Mouse (Mus musculus) thymus, adult 2 months (tissue): ENCODE measurements around the gene Mga. TPM values are rescaled to one million over a fixed set of nuclear protein-coding genes. Genes with fewer than 3 reads are reported as not detected.

Experiments used
- DNase-seq: peaks from one replicate; pipeline ENCODE4 v3.0.0; 2021
- H3K27ac ChIP-seq: fragments of 200-500 bp; 2 replicates; pipeline ENCODE4 v1.5.1; 2012; ENCODE audit warnings: low read length, control low read depth; ENCODE audit not compliant: control insufficient read depth, insufficient read depth
- H3K27me3 ChIP-seq: fragments of 200-500 bp; 2 replicates; pipeline ENCODE4 v1.6.1; 2012; ENCODE audit warnings: mild to moderate bottlenecking, low read length, moderate library complexity, mixed read lengths; ENCODE audit not compliant: control insufficient read depth, insufficient read depth
- H3K36me3 ChIP-seq: fragments of 200-500 bp; 2 replicates; pipeline ENCODE4 v1.6.1; 2012; ENCODE audit warnings: mild to moderate bottlenecking, low read length, moderate library complexity; ENCODE audit not compliant: control insufficient read depth, insufficient read depth
- H3K4me1 ChIP-seq: fragments of 200-500 bp; replicated peaks from 2 replicates; pipeline ENCODE4 v1.6.1; 2012; ENCODE audit warnings: low read length; ENCODE audit not compliant: control insufficient read depth, insufficient read depth
- H3K4me3 ChIP-seq: fragments of 200-500 bp; 2 replicates; pipeline ENCODE4 v1.5.1; 2012; ENCODE audit warnings: mild to moderate bottlenecking, low read length, control low read depth, moderate library complexity; ENCODE audit not compliant: control insufficient read depth, insufficient read depth
- CTCF ChIP-seq: fragments of 200-500 bp; IDR thresholded peaks from 2 replicates; pipeline ENCODE4 v1.5.1; 2012; ENCODE audit warnings: mild to moderate bottlenecking, control low read depth, low read length, moderate library complexity, borderline replicate concordance; ENCODE audit not compliant: control insufficient read depth, poor library complexity, insufficient read depth; ENCODE audit errors: extremely low read depth
- POLR2A ChIP-seq: fragments of 200-500 bp; IDR thresholded peaks from 2 replicates; pipeline ENCODE4 v1.6.1; 2012; ENCODE audit warnings: mild to moderate bottlenecking, low read length, control low read depth, moderate library complexity; ENCODE audit not compliant: control insufficient read depth, poor library complexity, insufficient read depth; ENCODE audit errors: extremely low read depth
- WGBS: fragments of 180-500 bp; shearing (Covaris S2); methylation state at CpG from one replicate; pipeline ENCODE4 v1.1.7; 2018; 5-methylcytosine and 5-hydroxymethylcytosine counted together
- polyA plus RNA-seq: library from polyadenylated mRNA; depleted of rRNA; stranded (reverse); fragments of >200 nt; gene quantifications from 2 replicates; pipeline ENCODE4 v1.2.3, GENCODE M21; 2012

The Mga gene
- polyA plus RNA-seq, 1 experiment: 50.6 TPM

- no peaks in the 10 kb centered on the region for H3K27me3 ChIP-seq
- no peaks in the 10 kb centered on the region for H3K36me3 ChIP-seq
- WGBS: 50% methylated on average over 9 of the region's 9 CpGs
- DNase-seq: no peak
- no peak for TF ChIP-seq POLR2A
- no peak for TF ChIP-seq CTCF
- H3K27ac ChIP-seq: peak overlapping the region; percentile 21; the same call in 1 of the 2 replicates
- H3K4me1 ChIP-seq: no peaks in the 10 kb centered on the region
- H3K4me3 ChIP-seq: no peak overlapping the region
These were observed 98.6 kb downstream of the Mga start for GRCm38 (mm10) chr2:119995391-119996281.

- no peak for TF ChIP-seq CTCF
- no peak for TF ChIP-seq POLR2A
- Histone ChIP-seq H3K4me3 (no peak overlapping the region), H3K27me3 (no peaks in the 10 kb centered on the region), H3K27ac (no peak overlapping the region), H3K36me3 (no peaks in the 10 kb centered on the region), H3K4me1 (no peaks in the 10 kb centered on the region)
- WGBS: 94% methylated on average over 4 of the region's 4 CpGs
- no peak for DNase-seq
These were observed 100.3 kb downstream of the Mga start for GRCm38 (mm10) chr2:119997354-119997753.

GRCm38 (mm10) chr2:119999731-120000130 is 102.7 kb downstream of the Mga start:
- no peak for DNase-seq
- H3K27ac ChIP-seq: no peak overlapping the region
- TF ChIP-seq POLR2A (no peak), CTCF (no peak)
- no peaks in the 10 kb centered on the region for H3K36me3 ChIP-seq
- H3K4me3 ChIP-seq: no peak overlapping the region
- 100% methylated on average over 2 of the region's 2 CpGs for WGBS
- no peaks in the 10 kb centered on the region for H3K27me3 ChIP-seq
- no peaks in the 10 kb centered on the region for H3K4me1 ChIP-seq

GRCm38 (mm10) chr2:120000882-120001584 is 104.0 kb downstream of the Mga start:
- Histone ChIP-seq H3K27me3 (no peaks in the 10 kb centered on the region), H3K27ac (no peak overlapping the region), H3K4me1 (no peaks in the 10 kb centered on the region), H3K36me3 (no peaks in the 10 kb centered on the region), H3K4me3 (no peak overlapping the region)
- WGBS: 88% methylated on average over 3 of the region's 3 CpGs
- TF ChIP-seq POLR2A (no peak), CTCF (no peak)
- DNase-seq: no peak

- Histone ChIP-seq H3K27ac (no peak overlapping the region), H3K36me3 (no peaks in the 10 kb centered on the region), H3K4me1 (no peaks in the 10 kb centered on the region), H3K4me3 (no peak overlapping the region), H3K27me3 (no peaks in the 10 kb centered on the region)
- TF ChIP-seq CTCF (no peak), POLR2A (no peak)
- 67% methylated on average over 4 of the region's 4 CpGs for WGBS
- no peak for DNase-seq
These were observed 104.9 kb downstream of the Mga start for GRCm38 (mm10) chr2:120001956-120002355.

GRCm38 (mm10) chr2:120003970-120004369 is 106.9 kb downstream of the Mga start:
- Histone ChIP-seq H3K4me3 (no peak overlapping the region), H3K27me3 (no peaks in the 10 kb centered on the region), H3K4me1 (no peaks in the 10 kb centered on the region), H3K36me3 (no peaks in the 10 kb centered on the region), H3K27ac (no peak overlapping the region)
- DNase-seq: no peak
- 92% methylated on average over 2 of the region's 2 CpGs for WGBS
- no peak for TF ChIP-seq POLR2A

GRCm38 (mm10) chr2:120006696-120007095 is 109.7 kb downstream of the Mga start:
- DNase-seq: no peak
- TF ChIP-seq POLR2A (no peak), CTCF (no peak)
- H3K27me3 ChIP-seq: no peaks in the 10 kb centered on the region
- H3K4me3 ChIP-seq: no peak overlapping the region
- H3K4me1 ChIP-seq: no peaks in the 10 kb centered on the region
- H3K36me3 ChIP-seq: no peaks in the 10 kb centered on the region
- WGBS: 96% methylated on average over 7 of the region's 7 CpGs
- H3K27ac ChIP-seq: no peak overlapping the region
